Comparison of ENCODE assay signal across 18 mouse cellular contexts in genomic region chr13:53341144-53341543, GRCm38 (mm10). TPM values are rescaled to one million over a fixed set of nuclear protein-coding genes. Genes with fewer than 3 reads are reported as not detected.
"Had no signal": no experiment of that assay in that cellular context is flagged by ENCODE, and none has a peak within 500 bp of the region (broad histone marks: within the 10 kb centered on the region; RNA-seq: fewer than 3 reads in every experiment).

No protein-coding gene starts in this region.

- H3K4me3 ChIP-seq: limb, embryonic 12.5 days; liver, embryonic 13.5 days; lung, embryonic 15.5 days; megakaryocyte, embryonic 14.5 days; neural tube, embryonic 13.5 days had no signal

- DNase-seq: kidney, postnatal 36 days; liver; liver, embryonic 13.5 days; liver, postnatal 0 days; lung, postnatal 14 days; retina, postnatal 1 day; right cerebral cortex, postnatal 14 days; thymus, adult 18-20 months; thymus, postnatal 14 days had no signal

- H3K27me3 ChIP-seq: limb, embryonic 12.5 days; liver, embryonic 13.5 days; lung, embryonic 15.5 days; megakaryocyte, embryonic 14.5 days; neural tube, embryonic 13.5 days had no signal

- H3K4me1 ChIP-seq: limb, embryonic 12.5 days; liver, embryonic 13.5 days; lung, embryonic 15.5 days; megakaryocyte, embryonic 14.5 days; neural tube, embryonic 13.5 days had no signal

- H3K9ac ChIP-seq: limb, embryonic 12.5 days; liver, embryonic 13.5 days; liver, postnatal 0 days; lung, embryonic 15.5 days; neural tube, embryonic 13.5 days had no signal

- H3K9me3 ChIP-seq: limb, embryonic 12.5 days; liver, embryonic 13.5 days; lung, embryonic 15.5 days; megakaryocyte, embryonic 14.5 days; neural tube, embryonic 13.5 days had no signal

- H3K27ac ChIP-seq: kidney, postnatal 0 days; limb, embryonic 12.5 days; liver, embryonic 13.5 days; lung, embryonic 15.5 days; macrophage; neural tube, embryonic 13.5 days; stomach, postnatal 0 days had no signal

- ATAC-seq: liver, postnatal 0 days; midbrain, embryonic 16.5 days had no signal

- H3K4me2 ChIP-seq: limb, embryonic 12.5 days; liver, embryonic 13.5 days; lung, embryonic 15.5 days; midbrain, embryonic 11.5 days; neural tube, embryonic 13.5 days had no signal

RNA-seq across cellular contexts. Expression of gene Ror2, which starts 55.2 kb away (rescaled TPM):
- polyA plus RNA-seq: macrophage had no signal
